Mouse (Mus musculus) embryonic facial prominence, embryonic 15.5 days (tissue): ENCODE results near the gene Dgka. TPM values are rescaled to one million over a fixed set of nuclear protein-coding genes. Genes with fewer than 3 reads are reported as not detected.
"Not testable (repeated sequence)": the region's sequence is repeated elsewhere in the genome, so short reads cannot be mapped to it uniquely, and the experiment has no call there.

ENCODE experiments used
- ATAC-seq: fragments of 200-750 bp; cut with Nextera tagmentation; 2 replicates; pipeline ENCODE4 v1.8.0; 2017; ENCODE audit warnings: low read depth, moderate TSS enrichment; ENCODE audit not compliant: insufficient number of reproducible peaks, low FRiP score, low TSS enrichment
- H3K27ac ChIP-seq: fragments of 300-500 bp; sonication (generic); replicated peaks from 2 replicates; pipeline ENCODE4 v1.5.1; 2015; ENCODE audit warnings: mild to moderate bottlenecking, inconsistent platforms
- H3K27me3 ChIP-seq: fragments of 300-500 bp; sonication (generic); 2 replicates; pipeline ENCODE4 v1.6.1; 2015; ENCODE audit warnings: inconsistent platforms
- H3K36me3 ChIP-seq: fragments of 300-500 bp; sonication (generic); 2 replicates; pipeline ENCODE4 v1.6.1; 2015; ENCODE audit warnings: mild to moderate bottlenecking, inconsistent platforms
- H3K4me1 ChIP-seq: fragments of 300-500 bp; sonication (generic); 2 replicates; pipeline ENCODE4 v1.6.1; 2015; ENCODE audit warnings: inconsistent platforms
- H3K4me2 ChIP-seq: fragments of 300-500 bp; sonication (generic); replicated peaks from 2 replicates; pipeline ENCODE4 v1.6.1; 2015; ENCODE audit warnings: mild to moderate bottlenecking, inconsistent platforms
- H3K4me3 ChIP-seq: fragments of 300-500 bp; sonication (generic); replicated peaks from 2 replicates; pipeline ENCODE4 v1.5.1; 2015; ENCODE audit warnings: mild to moderate bottlenecking, inconsistent platforms
- H3K9ac ChIP-seq: fragments of 300-500 bp; sonication (generic); 2 replicates; pipeline ENCODE4 v1.6.1; 2015; ENCODE audit warnings: inconsistent platforms
- H3K9me3 ChIP-seq: fragments of 300-500 bp; sonication (generic); replicated peaks from 2 replicates; pipeline ENCODE4 v1.6.1; 2016; ENCODE audit warnings: inconsistent platforms
- WGBS: fragments of 180-500 bp; shearing (Covaris S2); methylation state at CpG from one replicate; pipeline ENCODE4 v1.1.7; 2015; 5-methylcytosine and 5-hydroxymethylcytosine counted together
- polyA plus RNA-seq: library from polyadenylated mRNA; unstranded; fragments of >200 nt; fragmentation: Nextera tagmentation; extraction: Ambion mirVana; gene quantifications from 2 replicates; pipeline ENCODE4 v1.2.1, GENCODE M21; 2015

Dgka gene
- polyA plus RNA-seq, 1 experiment from 2014 or later = 26.5 TPM

DNA sequence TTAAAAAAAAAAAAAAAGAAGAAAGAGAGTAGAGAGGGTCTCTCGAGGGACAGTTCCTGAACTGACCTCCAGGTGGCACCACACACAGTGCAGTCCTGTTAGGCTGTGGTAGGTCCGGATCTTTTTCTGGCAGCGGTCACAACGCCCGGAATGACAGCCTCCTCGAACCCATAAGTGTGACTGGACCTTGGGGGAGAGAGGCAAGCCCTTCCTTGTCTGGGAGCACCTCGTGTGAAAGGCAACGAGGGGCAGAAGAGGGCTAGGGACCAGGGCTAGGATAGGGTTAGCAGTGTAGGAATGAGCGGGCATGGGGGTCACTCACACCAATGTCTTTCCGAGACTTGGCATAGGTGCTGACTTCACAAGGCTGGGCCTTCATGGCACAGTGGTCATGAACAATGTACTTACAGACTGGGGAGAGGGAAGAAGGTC is 13.6 kb downstream of the Dgka start:
- no peak overlapping the region for H3K4me3 ChIP-seq
- WGBS = 22% methylated on average over 10 of the region's 10 CpGs

DNA sequence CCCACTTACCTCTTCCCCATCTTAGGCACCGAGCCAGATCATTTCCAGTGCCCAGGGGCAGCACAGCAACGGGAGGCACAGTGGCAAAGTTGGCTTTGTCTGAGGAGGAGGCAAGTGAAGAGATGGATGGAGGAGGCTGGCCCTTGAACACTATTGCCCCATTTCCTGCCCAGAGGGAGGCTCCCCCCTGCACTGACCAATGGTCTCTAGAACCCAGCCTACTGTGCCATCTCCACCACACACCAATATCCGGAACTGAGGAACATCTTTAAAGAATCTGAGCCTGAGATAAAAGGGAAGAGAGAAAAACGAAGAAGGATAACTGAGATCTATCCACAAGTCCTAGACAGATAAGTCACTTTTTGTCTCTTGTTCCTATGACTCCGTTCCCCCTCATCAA is 16.6 kb downstream of the Dgka start:
- Histone ChIP-seq H3K9me3 (no peaks in the 10 kb centered on the region), H3K4me3 (no peak overlapping the region), H3K36me3 (peaks cover 37% of the 10 kb centered on the region), H3K9ac (no peak overlapping the region), H3K4me1 (peaks cover 3% of the 10 kb centered on the region; the same call in 1 of the 2 replicates), H3K4me2 (no peak overlapping the region), H3K27ac (no peak overlapping the region), H3K27me3 (no peaks in the 10 kb centered on the region)
- ATAC-seq = no peak
- WGBS = 77% methylated on average over 5 of the region's 5 CpGs

More for the DNA sequence above, 13.6 kb downstream of the Dgka start:
- H3K9ac ChIP-seq = no peak overlapping the region
- no peaks in the 10 kb centered on the region for H3K27me3 ChIP-seq
- no peak overlapping the region; the same call in 1 of the 2 replicates for H3K4me2 ChIP-seq
- peaks cover 3% of the 10 kb centered on the region; the same call in 1 of the 2 replicates for H3K4me1 ChIP-seq
- peaks cover 52% of the 10 kb centered on the region for H3K36me3 ChIP-seq
- H3K27ac ChIP-seq = no peak overlapping the region
- no peaks in the 10 kb centered on the region for H3K9me3 ChIP-seq
- ATAC-seq = no peak

DNA sequence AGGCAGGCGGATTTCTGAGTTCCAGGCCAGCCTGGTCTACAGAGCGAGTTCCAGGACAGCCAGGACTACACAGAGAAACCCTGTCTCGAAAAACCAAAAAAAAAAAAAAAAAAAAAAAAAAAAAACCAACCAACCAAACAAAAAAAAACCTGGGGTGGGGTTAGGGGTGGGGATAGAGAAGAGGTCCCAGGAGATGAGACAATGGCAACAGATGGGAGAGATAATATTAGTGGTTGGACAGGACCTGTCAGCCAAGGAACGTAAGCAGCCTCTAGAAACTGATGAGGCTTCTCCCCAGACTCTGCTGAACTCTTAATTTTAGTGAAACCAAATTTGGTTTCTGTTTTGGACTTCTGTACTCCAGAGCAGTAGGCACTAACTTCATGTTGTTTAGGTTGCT is 19.2 kb downstream of the Dgka start:
- H3K4me3 ChIP-seq, H3K27me3 ChIP-seq, H3K4me1 ChIP-seq, H3K9me3 ChIP-seq, ATAC-seq, H3K4me2 ChIP-seq, H3K27ac ChIP-seq, H3K9ac ChIP-seq: not testable (repeated sequence)
- H3K36me3 ChIP-seq = peaks cover 26% of the 10 kb centered on the region
- WGBS = 81% methylated on average over 3 of the region's 4 CpGs

DNA sequence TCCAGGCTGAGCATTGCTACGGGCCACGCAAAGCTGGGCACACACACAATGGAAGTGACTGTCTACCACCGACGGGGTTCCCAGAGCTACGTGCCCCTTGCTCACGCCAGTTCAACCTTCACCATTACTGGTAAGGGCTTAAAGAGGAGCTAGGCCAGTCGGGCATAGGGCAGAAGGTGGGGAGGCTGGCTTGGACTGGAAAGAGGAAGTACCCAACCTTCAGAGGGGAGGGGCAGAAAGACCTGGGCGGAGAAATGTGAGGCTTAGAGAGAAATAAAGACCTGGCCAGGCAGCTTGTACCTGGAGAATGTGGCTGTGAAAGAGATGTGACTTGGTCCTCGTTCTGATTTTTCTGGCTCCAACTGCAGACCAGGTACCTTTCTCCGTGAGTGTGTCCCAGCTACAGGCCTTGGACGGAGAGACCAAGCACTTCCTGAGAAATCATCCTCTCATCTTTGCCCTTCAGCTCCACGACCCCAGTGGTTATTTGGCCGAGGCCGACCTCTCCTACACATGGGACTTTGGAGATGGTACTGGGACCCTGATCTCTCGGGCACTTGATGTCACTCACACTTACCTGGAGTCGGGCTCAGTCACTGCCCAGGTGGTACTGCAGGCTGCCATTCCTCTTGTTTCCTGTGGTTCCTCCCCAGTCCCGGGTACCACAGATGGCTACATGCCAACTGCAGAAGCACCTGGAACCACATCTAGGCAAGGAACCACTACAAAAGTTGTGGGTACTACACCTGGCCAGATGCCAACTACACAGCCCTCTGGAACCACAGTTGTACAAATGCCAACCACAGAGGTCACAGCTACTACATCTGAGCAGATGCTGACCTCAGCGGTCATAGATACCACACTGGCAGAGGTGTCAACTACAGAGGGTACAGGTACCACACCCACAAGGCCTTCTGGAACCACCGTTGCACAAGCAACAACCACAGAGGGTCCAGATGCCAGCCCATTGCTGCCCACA is 28.8 kb downstream of the Dgka start:
- Histone ChIP-seq H3K9me3 (no peaks in the 10 kb centered on the region), H3K4me3 (no peak overlapping the region), H3K9ac (no peak overlapping the region), H3K4me1 (no peaks in the 10 kb centered on the region), H3K36me3 (peaks cover 10% of the 10 kb centered on the region; the same call in 1 of the 2 replicates), H3K27me3 (no peaks in the 10 kb centered on the region), H3K27ac (no peak overlapping the region), H3K4me2 (no peak overlapping the region)
- WGBS = 81% methylated on average over 19 of the region's 19 CpGs
- 0 out of 2 replicates have a peak, but pooled peaks have one; percentile 47 for ATAC-seq

DNA sequence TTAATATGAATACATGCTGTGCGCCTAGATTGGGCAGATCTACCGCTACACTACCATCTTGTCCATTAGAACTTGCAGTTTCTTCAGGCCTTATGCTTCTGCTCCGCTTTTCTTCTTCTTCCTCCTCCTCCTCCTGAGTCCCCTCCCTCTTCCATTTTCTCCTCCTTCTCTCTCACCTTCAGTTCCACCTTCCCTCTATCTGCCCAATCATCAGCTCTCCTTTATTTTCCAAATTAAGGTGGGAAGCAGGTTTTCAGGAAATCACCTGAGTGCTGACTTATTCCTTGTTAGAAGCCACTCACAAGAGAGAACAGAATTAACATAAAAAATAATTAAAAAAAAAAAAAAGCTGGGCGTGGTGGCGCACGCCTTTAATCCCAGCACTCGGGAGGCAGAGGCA is 33.3 kb downstream of the Dgka start:
- ATAC-seq, H3K9ac ChIP-seq: not testable (repeated sequence)

DNA sequence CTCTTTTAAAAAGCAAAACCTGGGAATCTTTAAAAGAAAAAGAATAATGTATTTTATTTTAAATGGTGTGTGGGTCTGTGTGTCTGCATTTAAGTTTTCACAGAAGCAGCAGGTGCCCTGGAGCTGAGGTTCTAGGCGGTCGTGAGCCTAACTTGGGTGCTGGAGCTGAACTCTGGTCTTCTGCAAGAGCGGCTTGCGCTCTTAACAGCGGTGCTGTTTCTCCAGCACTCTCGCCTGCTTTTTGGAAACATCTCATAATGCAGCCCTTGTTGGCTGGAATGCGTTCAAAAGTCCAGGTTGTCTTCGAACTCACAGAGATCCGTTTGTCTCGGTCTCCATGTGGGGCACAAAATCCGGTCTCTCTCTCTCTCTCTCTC is 39.4 kb downstream of the Dgka start:
- 5% methylated on average over 11 of the region's 11 CpGs for WGBS

More for the DNA sequence above, 33.3 kb downstream of the Dgka start:
- H3K27me3 ChIP-seq, H3K36me3 ChIP-seq, H3K27ac ChIP-seq, H3K9me3 ChIP-seq, H3K4me2 ChIP-seq, H3K4me1 ChIP-seq, H3K4me3 ChIP-seq: not testable (repeated sequence)
- 92% methylated on average over 7 of the region's 7 CpGs for WGBS

DNA sequence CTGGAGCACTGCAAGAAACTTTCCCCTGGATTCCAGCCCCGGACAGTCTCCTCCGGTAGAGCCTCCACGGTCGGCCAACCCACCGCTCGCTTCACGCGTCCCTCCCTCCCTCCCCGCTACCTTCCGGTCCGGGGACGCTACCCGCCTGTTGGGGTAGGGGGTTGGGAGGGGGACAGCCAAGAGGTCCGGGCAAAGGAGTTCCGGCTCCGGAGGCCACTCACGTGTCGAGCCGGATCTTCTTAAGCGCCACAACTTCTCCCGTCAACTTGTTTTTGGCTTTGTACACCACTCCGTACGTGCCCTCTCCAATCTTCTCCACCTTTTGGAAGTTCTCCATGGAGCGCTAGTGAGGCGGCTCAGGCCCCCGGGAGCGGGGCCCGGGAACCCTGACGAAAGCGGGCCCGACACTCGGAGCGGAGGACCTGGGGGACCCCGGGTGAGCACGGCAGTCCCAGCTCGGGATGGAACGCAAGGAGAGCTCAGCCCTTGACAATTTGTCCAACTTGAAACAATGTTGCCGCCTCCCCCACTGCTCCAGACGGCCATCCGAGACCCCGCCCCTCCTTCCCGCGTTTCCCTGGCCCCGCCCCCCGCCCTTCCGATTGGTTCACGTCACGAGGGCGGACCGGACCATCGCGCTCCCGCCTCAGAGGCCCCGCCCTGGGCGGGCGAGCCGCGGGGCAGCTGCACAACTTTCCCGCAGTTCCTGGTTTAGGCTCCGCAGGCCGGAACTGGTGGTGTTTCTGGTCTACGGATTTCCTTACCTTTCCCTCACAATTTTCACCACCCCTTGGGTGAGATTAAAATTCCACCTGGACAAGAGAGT is 40.0 kb downstream of the Dgka start, which contains the start of gene Cdk2:
Cdk2 (minus strand) TSS at position 541 of the 826 bp plus-strand sequence.
- Histone ChIP-seq H3K4me3 (peak within 1 kb of the TSS; percentile 75), H3K27ac (peak within 1 kb of the TSS; percentile 98), H3K9me3 (no peaks in the 10 kb centered on the region), H3K9ac (peak within 1 kb of the TSS; percentile 88), H3K4me2 (peak within 1 kb of the TSS; percentile 69), H3K4me1 (peaks cover 30% of the 10 kb centered on the region), H3K27me3 (no peaks in the 10 kb centered on the region), H3K36me3 (peaks cover 31% of the 10 kb centered on the region)
- ATAC-seq = peak; percentile 93
- under 1% methylated on average over 61 of the region's 62 CpGs for WGBS

More for the DNA sequence above, 39.4 kb downstream of the Dgka start:
- Histone ChIP-seq H3K4me3 (peak overlapping the region; percentile 75), H3K4me2 (peak overlapping the region; percentile 69), H3K27ac (peak overlapping the region; percentile 98), H3K36me3 (peaks cover 25% of the 10 kb centered on the region), H3K4me1 (peaks cover 30% of the 10 kb centered on the region), H3K27me3 (no peaks in the 10 kb centered on the region), H3K9ac (peak overlapping the region; percentile 26), H3K9me3 (no peaks in the 10 kb centered on the region)
- 0 out of 2 replicates have a peak, but pooled peaks have one; percentile 13 for ATAC-seq

DNA sequence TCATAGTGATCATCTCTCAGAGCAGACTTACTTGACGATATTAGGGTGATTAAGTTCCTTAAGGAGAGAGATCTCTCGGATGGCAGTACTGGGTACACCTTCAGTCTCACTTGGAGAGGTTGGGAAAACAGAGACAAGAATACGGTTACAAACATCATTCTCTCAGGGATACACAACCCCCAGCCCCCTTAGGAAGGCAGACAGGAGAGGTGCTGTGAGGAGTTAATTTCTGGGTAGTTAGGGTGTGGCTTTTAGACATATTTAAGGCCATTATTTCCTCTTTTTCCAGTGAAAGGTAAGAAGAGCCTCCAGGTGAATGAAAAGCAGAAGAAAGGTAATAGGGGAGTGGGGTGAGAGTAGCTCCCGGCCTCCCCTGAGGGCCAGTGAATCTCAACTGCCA is 40.8 kb downstream of the Dgka start, which contains the start of gene Pmel:
Pmel (plus strand) TSS at position 301 of the 400 bp plus-strand sequence.
- WGBS = 11% methylated on average over 4 of the region's 4 CpGs
- H3K4me3 ChIP-seq = peak within 1 kb of the TSS; percentile 75
- peaks cover 39% of the 10 kb centered on the region for H3K36me3 ChIP-seq
- peak within 1 kb of the TSS; percentile 88 for H3K9ac ChIP-seq
- H3K27me3 ChIP-seq = no peaks in the 10 kb centered on the region
- ATAC-seq = no peak
- peak within 1 kb of the TSS; percentile 98 for H3K27ac ChIP-seq
- H3K4me2 ChIP-seq = peak within 1 kb of the TSS; percentile 69
- no peaks in the 10 kb centered on the region for H3K9me3 ChIP-seq
- peaks cover 30% of the 10 kb centered on the region for H3K4me1 ChIP-seq

DNA sequence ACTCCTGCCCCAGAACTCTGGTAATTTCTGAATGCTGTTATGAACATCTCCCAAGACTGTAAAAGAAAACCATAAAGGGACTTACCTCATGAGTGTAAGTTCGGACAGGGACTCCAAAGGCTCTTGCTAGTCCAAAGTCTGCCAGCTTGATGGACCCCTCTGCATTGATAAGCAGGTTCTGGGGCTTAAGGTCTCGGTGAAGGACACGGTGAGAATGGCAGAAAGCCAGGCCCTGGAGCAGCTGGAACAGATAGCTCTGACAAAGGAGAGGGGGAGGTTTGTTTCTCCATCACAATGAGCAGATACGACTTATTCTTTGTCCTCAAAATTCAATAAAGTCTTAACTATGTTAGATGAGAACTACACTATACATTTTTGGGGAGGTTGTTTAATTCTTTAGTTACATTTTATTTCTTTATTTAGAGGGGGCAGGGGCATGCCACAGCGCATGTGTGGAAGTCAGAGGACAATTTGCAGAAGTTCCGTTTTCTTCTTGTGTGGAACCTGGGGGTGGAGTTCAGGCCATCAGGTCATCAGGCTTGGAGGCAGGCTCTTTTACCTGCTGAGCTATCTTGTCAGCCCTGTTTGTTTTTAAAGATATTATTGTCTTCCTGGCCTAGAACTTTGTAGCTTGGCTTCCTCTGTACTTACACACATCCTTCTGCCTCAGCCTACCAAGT is 42.2 kb downstream of the Dgka start:
- H3K4me2 ChIP-seq = no peak overlapping the region
- ATAC-seq = no peak
- H3K4me1 ChIP-seq = peaks cover 30% of the 10 kb centered on the region
- no peaks in the 10 kb centered on the region for H3K9me3 ChIP-seq
- no peak overlapping the region for H3K27ac ChIP-seq
- no peak overlapping the region for H3K4me3 ChIP-seq
- no peak overlapping the region for H3K9ac ChIP-seq
- H3K27me3 ChIP-seq = no peaks in the 10 kb centered on the region
- peaks cover 49% of the 10 kb centered on the region for H3K36me3 ChIP-seq
- 82% methylated on average over 6 of the region's 6 CpGs for WGBS

DNA sequence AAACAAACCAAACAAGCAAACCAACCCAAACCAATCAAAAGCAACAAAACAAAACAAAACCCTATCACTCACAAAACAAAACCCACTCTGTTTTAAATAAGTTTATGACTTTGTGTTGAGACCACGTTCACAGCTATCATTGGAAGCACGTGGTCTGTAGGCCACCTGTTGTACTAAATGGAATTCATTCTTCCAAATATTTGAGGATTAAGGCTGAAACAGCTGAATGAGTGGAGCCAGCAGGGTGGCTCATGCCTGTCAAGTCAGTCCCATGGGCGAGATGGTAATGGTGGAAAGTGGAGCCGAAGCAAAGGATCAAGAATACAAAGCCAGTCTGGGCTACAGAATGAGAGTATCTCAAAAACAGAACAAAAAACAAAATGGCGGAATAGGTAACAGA is 43.9 kb downstream of the Dgka start:
- Histone ChIP-seq H3K4me1 (peaks cover 29% of the 10 kb centered on the region), H3K9ac (no peak overlapping the region), H3K27ac (no peak overlapping the region), H3K27me3 (no peaks in the 10 kb centered on the region), H3K36me3 (peaks cover 50% of the 10 kb centered on the region), H3K9me3 (no peaks in the 10 kb centered on the region), H3K4me2 (no peak overlapping the region), H3K4me3 (no peak overlapping the region)
- no peak for ATAC-seq
- 78% methylated on average over 5 of the region's 5 CpGs for WGBS
